Mouse (Mus musculus): ENCODE data around the gene Grap.

The Grap gene

GRCm38 (mm10) chr11:61679091-61679866 lies 26.2 kb downstream of the Grap start:
- DNase-seq (ENCODE audit: low read depth, low spot score) = no peak

GRCm38 (mm10) chr11:61683907-61684731 lies 31.1 kb downstream of the Grap start, which contains the start of gene Fam83g:
TSS of gene Fam83g (plus strand) at chr11:61684091.
- peak; percentile 44 for DNase-seq (ENCODE audit: low read depth, low spot score)

- DNase-seq (ENCODE audit: low read depth, low spot score) = no peak
Observed at GRCm38 (mm10) chr11:61685119-61685725, 32.2 kb downstream of the Grap start.

GRCm38 (mm10) chr11:61686141-61686540 lies 33.1 kb downstream of the Grap start:
- no peak for DNase-seq (ENCODE audit: low read depth, low spot score)

GRCm38 (mm10) chr11:61686906-61687453 lies 33.9 kb downstream of the Grap start:
- DNase-seq (ENCODE audit: low read depth, low spot score) = no peak

- no peak for DNase-seq (ENCODE audit: low read depth, low spot score)
Observed at GRCm38 (mm10) chr11:61687595-61687994, 34.5 kb downstream of the Grap start.

GRCm38 (mm10) chr11:61692996-61693395 lies 39.9 kb downstream of the Grap start:
- DNase-seq (ENCODE audit: low read depth, low spot score) = no peak

GRCm38 (mm10) chr11:61698852-61699251 lies 45.8 kb downstream of the Grap start:
- no peak for DNase-seq (ENCODE audit: low read depth, low spot score)

- DNase-seq (ENCODE audit: low read depth, low spot score) = no peak
Observed at GRCm38 (mm10) chr11:61699460-61699859, 46.4 kb downstream of the Grap start.

GRCm38 (mm10) chr11:61699933-61700332 lies 46.9 kb downstream of the Grap start:
- no peak for DNase-seq (ENCODE audit: low read depth, low spot score)

- no peak for DNase-seq (ENCODE audit: low read depth, low spot score)
Observed at GRCm38 (mm10) chr11:61701696-61702095, 48.6 kb downstream of the Grap start.

GRCm38 (mm10) chr11:61702494-61702893 lies 49.4 kb downstream of the Grap start:
- DNase-seq (ENCODE audit: low read depth, low spot score) = no peak

- DNase-seq (ENCODE audit: low read depth, low spot score) = no peak
Observed at GRCm38 (mm10) chr11:61705581-61705980, 52.5 kb downstream of the Grap start.

- no peak for DNase-seq (ENCODE audit: low read depth, low spot score)
Observed at GRCm38 (mm10) chr11:61706232-61706631, 53.2 kb downstream of the Grap start.

- DNase-seq (ENCODE audit: low read depth, low spot score) = no peak
Observed at GRCm38 (mm10) chr11:61708928-61709327, 55.9 kb downstream of the Grap start.

- DNase-seq (ENCODE audit: low read depth, low spot score) = no peak
Observed at GRCm38 (mm10) chr11:61713157-61713855, 60.2 kb downstream of the Grap start.

- peak; percentile 76 for DNase-seq (ENCODE audit: low read depth, low spot score)
Observed at GRCm38 (mm10) chr11:61714346-61715117, 61.5 kb downstream of the Grap start.

GRCm38 (mm10) chr11:61715130-61715529 lies 62.1 kb downstream of the Grap start:
- no peak for DNase-seq (ENCODE audit: low read depth, low spot score)

GRCm38 (mm10) chr11:61717990-61718389 lies 64.9 kb downstream of the Grap start:
- no peak for DNase-seq (ENCODE audit: low read depth, low spot score)

- DNase-seq (ENCODE audit: low read depth, low spot score) = no peak
Observed at GRCm38 (mm10) chr11:61719387-61719786, 66.3 kb downstream of the Grap start.

GRCm38 (mm10) chr11:61719826-61720225 lies 66.8 kb downstream of the Grap start:
- no peak for DNase-seq (ENCODE audit: low read depth, low spot score)

All from embryo, embryonic 11.5 days (tissue).